Mouse (Mus musculus) embryonic fibroblast, embryonic 13.5 days (primary cell): ENCODE results near the gene Stard13.

Experiments
- CTCF ChIP-seq: IDR thresholded peaks from 2 replicates; pipeline ENCODE4 v1.5.1; 2011; ENCODE audit warnings: mild to moderate bottlenecking, control low read depth, low read length, moderate library complexity, borderline replicate concordance; ENCODE audit not compliant: insufficient read depth
- POLR2A ChIP-seq: IDR thresholded peaks from 2 replicates; pipeline ENCODE4 v1.6.1; 2011; ENCODE audit warnings: low read depth, mild to moderate bottlenecking, control low read depth, low read length, moderate library complexity

DNA sequence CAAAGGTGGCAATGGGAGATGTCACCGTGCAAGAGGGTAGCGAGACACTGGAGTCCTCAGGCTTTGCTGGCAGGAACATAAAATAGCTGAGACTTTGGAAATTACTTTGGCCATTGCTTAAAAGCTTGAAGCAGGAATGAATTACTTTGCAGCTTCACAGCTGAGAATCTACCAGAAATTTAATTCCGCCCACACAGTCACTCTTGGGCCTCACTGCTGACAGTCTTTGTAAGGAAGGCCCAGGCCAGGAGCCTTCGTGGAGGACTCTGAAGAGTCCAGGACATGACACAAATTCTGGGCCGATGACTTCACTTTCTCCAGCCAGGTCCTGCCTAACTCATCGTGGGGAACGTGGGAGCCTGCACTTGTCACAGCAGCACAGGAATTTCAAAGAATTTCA is 211.6 kb downstream of the Stard13 start:
- no peak for TF ChIP-seq CTCF
- TF ChIP-seq POLR2A = no peak
